In genomic region chr7:72971506-72972267, GRCm38 (mm10) we compare ENCODE assay signal across 17 mouse cellular contexts.
DNase-seq lines count a peak whose midpoint lies in the region; ATAC-seq and TF ChIP-seq lines count a peak whose summit lies in the region.
"Had no signal": no experiment of that assay in that cellular context is flagged by ENCODE, and none has a peak within 500 bp of the region (broad histone marks: within the 10 kb centered on the region; RNA-seq: fewer than 3 reads in every experiment).

No protein-coding gene starts in this region.

- H3K27me3 ChIP-seq in lung, embryonic 15.5 days, result no peaks in the 10 kb centered on the region
- H3K27me3 ChIP-seq in myocyte (ENCODE audit: control insufficient read depth, insufficient read depth, insufficient read length), result no peaks in the 10 kb centered on the region
- no peaks in the 10 kb centered on the region for H3K27me3 ChIP-seq in midbrain, embryonic 13.5 days
- H3K27me3 ChIP-seq: embryonic facial prominence, embryonic 13.5 days; hindbrain, embryonic 15.5 days; liver, embryonic 12.5 days; neural tube, embryonic 15.5 days had no signal

- ATAC-seq in lung, embryonic 15.5 days (ENCODE audit: borderline replicate concordance, extremely low read depth, low FRiP score, low TSS enrichment), result 0 out of 2 replicates have a peak, but pooled peaks have one; percentile 55
- ATAC-seq in midbrain, embryonic 13.5 days, result no peak
- ATAC-seq: CD4-positive, CD25-positive, alpha-beta regulatory T cell, adult 4 months; liver, embryonic 12.5 days had no signal

- H3K9ac ChIP-seq in lung, embryonic 15.5 days, result no peak overlapping the region
- no peak overlapping the region for H3K9ac ChIP-seq in midbrain, embryonic 13.5 days (replicated peaks)
- H3K9ac ChIP-seq: embryonic facial prominence, embryonic 13.5 days; hindbrain, embryonic 15.5 days; liver, embryonic 12.5 days; neural tube, embryonic 15.5 days had no signal

- no peak overlapping the region for H3ac ChIP-seq in myocyte (ENCODE audit: control insufficient read depth, insufficient read length)

- no peaks in the 10 kb centered on the region for H3K9me3 ChIP-seq in lung, embryonic 15.5 days
- H3K9me3 ChIP-seq in midbrain, embryonic 13.5 days, result no peaks in the 10 kb centered on the region
- H3K9me3 ChIP-seq: embryonic facial prominence, embryonic 13.5 days; hindbrain, embryonic 15.5 days; liver, embryonic 12.5 days; neural tube, embryonic 15.5 days had no signal

- peak overlapping the region; percentile 29; the same call in 1 of the 2 replicates for H3K27ac ChIP-seq in lung, embryonic 15.5 days
- no peak overlapping the region for H3K27ac ChIP-seq in midbrain, embryonic 13.5 days
- H3K27ac ChIP-seq: embryonic facial prominence, embryonic 13.5 days; hindbrain, embryonic 15.5 days; liver, embryonic 12.5 days; neural tube, embryonic 15.5 days had no signal

- H3K36me3 ChIP-seq in lung, embryonic 15.5 days, result no peaks in the 10 kb centered on the region
- no peaks in the 10 kb centered on the region for H3K36me3 ChIP-seq in myocyte (ENCODE audit: control insufficient read depth, insufficient read depth)
- no peaks in the 10 kb centered on the region for H3K36me3 ChIP-seq in midbrain, embryonic 13.5 days
- H3K36me3 ChIP-seq: embryonic facial prominence, embryonic 13.5 days; hindbrain, embryonic 15.5 days; liver, embryonic 12.5 days; neural tube, embryonic 15.5 days had no signal

- 45% methylated on average over 5 of the region's 5 CpGs for WGBS in lung, embryonic 15.5 days
- 85% methylated on average over 5 of the region's 5 CpGs for whole genome bisulfite sequencing in midbrain, embryonic 13.5 days

- DNase-seq in heart, adult 11 months, result peak; percentile 58
- DNase-seq in heart, postnatal 25 days (ENCODE audit: low spot score), result no peak
- DNase-seq in lung, postnatal 14 days, result no peak
- DNase-seq in fibroblast of lung, adult 2 months (ENCODE audit: low read depth), result peak; percentile 14
- DNase-seq in spleen, postnatal 36 days (ENCODE audit: low spot score in 2 of 2), result no peak
- DNase-seq: cerebellum, adult 11 months; kidney, adult 2 months; kidney, postnatal 25 days; right cerebral cortex, postnatal 4 days had no signal

- H3K4me2 ChIP-seq in lung, embryonic 15.5 days, result no peak overlapping the region
- no peak overlapping the region for H3K4me2 ChIP-seq in myocyte (ENCODE audit: low read depth)
- no peak overlapping the region for H3K4me2 ChIP-seq in midbrain, embryonic 13.5 days (replicated peaks)
- H3K4me2 ChIP-seq: embryonic facial prominence, embryonic 13.5 days; hindbrain, embryonic 15.5 days; liver, embryonic 12.5 days; neural tube, embryonic 15.5 days had no signal

- no peaks in the 10 kb centered on the region for H3K79me2 ChIP-seq in myocyte (ENCODE audit: control insufficient read depth, insufficient read depth)

- intact Hi-C loops in heart, postnatal 25 days (cut with DNase I), result no loop called here

- no peak overlapping the region for H3K4me3 ChIP-seq in lung, embryonic 15.5 days
- no peak overlapping the region for H3K4me3 ChIP-seq in myocyte
- no peak overlapping the region for H3K4me3 ChIP-seq in midbrain, embryonic 13.5 days (replicated peaks)
- H3K4me3 ChIP-seq: embryonic facial prominence, embryonic 13.5 days; hindbrain, embryonic 15.5 days; liver, embryonic 12.5 days; neural tube, embryonic 15.5 days had no signal

- peaks cover 5% of the 10 kb centered on the region; the same call in 1 of the 2 replicates for H3K4me1 ChIP-seq in lung, embryonic 15.5 days
- no peaks in the 10 kb centered on the region for H3K4me1 ChIP-seq in midbrain, embryonic 13.5 days (replicated peaks)
- H3K4me1 ChIP-seq: embryonic facial prominence, embryonic 13.5 days; hindbrain, embryonic 15.5 days; liver, embryonic 12.5 days had no signal

- TF ChIP-seq POLR2A in myocyte (IDR thresholded peaks at IDR 0.05; ENCODE audit: insufficient read length, low read depth), result no peak

TF ChIP-seq in myocyte, 11 proteins besides CTCF, POLR2A, EP300 and RAD21:
- TF ChIP-seq SRF (IDR thresholded peaks at IDR 0.05; ENCODE audit: control insufficient read depth, insufficient read length, low read depth) (no peak), CEBPB (IDR thresholded peaks at IDR 0.05; ENCODE audit: insufficient read depth, poor library complexity, severe bottlenecking) (peak; percentile 33; the same call in 1 of the 2 replicates)

Comparison
In these comparisons a context has a peak if more than half of its experiments do, and no peak if none do; other contexts are left out.
1. DNase-seq: peak in heart, adult 11 months (single experiment) and fibroblast of lung, adult 2 months (single experiment); none in heart, postnatal 25 days (single experiment), lung, postnatal 14 days (single experiment) and spleen, postnatal 36 days (0 of 2).